Mouse (Mus musculus): ENCODE measurements around the gene Arhgef6.

The Arhgef6 gene

GRCm38 (mm10) chrX:57196319-57196718 is 142.2 kb downstream of the Arhgef6 start:
- no peak for DNase-seq (ENCODE audit: low read depth)

GRCm38 (mm10) chrX:57189335-57189734 is 149.2 kb downstream of the Arhgef6 start:
- DNase-seq (ENCODE audit: low read depth), result no peak

GRCm38 (mm10) chrX:57187301-57187700 is 151.2 kb downstream of the Arhgef6 start:
- DNase-seq (ENCODE audit: low read depth), result no peak

- no peak for DNase-seq (ENCODE audit: low read depth)
Observed at GRCm38 (mm10) chrX:57183359-57183758, 155.2 kb downstream of the Arhgef6 start.

GRCm38 (mm10) chrX:57182470-57182869 is 156.1 kb downstream of the Arhgef6 start:
- DNase-seq (ENCODE audit: low read depth), result no peak
